Mouse (Mus musculus): ENCODE measurements around the gene Ddi2.

- TF ChIP-seq POLR2A (IDR thresholded peaks at IDR 0.05; ENCODE audit: low read depth, low read length) (no peak), CTCF (IDR thresholded peaks at IDR 0.05; ENCODE audit: borderline replicate concordance, insufficient read depth, low read length) (no peak)
These were observed 28.5 kb downstream of the Ddi2 start for GRCm38 (mm10) chr4:141694719-141695118.

All from embryonic fibroblast, embryonic 13.5 days (primary cell).